Mouse (Mus musculus): ENCODE results near the gene Trrap. TPM values are rescaled to one million over a fixed set of nuclear protein-coding genes. Genes with fewer than 3 reads are reported as not detected.

The Trrap gene
- polyA plus RNA-seq, 1 experiment from 2014 or later = 76.8 TPM

DNA sequence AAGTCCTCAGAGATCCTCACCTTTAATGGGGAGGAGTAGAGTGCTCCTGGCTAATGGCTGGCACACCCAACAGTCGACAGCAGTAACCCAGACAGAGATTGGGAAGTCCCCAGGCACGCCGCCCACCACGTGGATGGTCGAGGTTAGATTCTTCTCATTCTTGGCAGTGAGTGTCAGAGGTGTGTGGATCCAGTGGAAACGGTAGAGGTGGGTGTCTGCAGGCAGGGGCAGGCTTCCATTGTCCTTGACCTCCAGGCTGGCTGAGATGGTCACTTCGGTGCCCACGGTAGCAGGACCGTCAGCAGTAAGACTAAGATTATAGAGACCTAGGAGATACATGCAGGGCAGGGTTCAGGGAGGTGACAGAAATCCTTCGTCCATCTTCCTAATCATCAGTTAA is 12.3 kb upstream of the Trrap start:
- 38% methylated on average over 10 of the region's 10 CpGs for WGBS
- H3K36me3 ChIP-seq = no peaks in the 10 kb centered on the region
- peaks cover 19% of the 10 kb centered on the region for H3K27me3 ChIP-seq (ENCODE audit: insufficient read depth, poor library complexity, severe bottlenecking)
- DNase-seq (ENCODE audit: low spot score) = no peak
- H3K27ac ChIP-seq = peak overlapping the region; percentile 62; the same call in 1 of the 2 replicates
- H3K4me3 ChIP-seq = no peak overlapping the region
- no peaks in the 10 kb centered on the region for H3K9me3 ChIP-seq
- H3K4me1 ChIP-seq = peaks cover 22% of the 10 kb centered on the region

DNA sequence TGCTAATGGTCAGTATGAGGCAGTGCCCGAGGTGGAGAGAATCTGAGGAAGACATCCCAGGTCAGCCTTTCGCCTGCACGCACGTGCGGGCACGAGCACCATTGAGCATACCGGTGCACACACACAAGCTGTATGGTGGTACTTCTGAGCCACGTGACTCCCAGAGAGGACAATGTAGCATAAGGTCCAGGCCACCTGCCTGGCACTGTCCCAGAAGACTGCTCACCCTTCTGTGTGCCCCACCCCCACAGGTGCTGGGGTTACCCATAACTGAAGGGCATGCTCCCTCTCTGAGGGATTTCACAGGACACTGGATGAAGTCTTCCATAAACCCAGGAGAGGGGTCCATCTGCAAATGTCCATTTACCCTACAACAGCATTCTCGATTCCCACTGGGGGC is 10.1 kb upstream of the Trrap start:
- DNase-seq (ENCODE audit: low spot score) = no peak
- no peaks in the 10 kb centered on the region for H3K9me3 ChIP-seq
- H3K4me1 ChIP-seq = peaks cover 28% of the 10 kb centered on the region
- H3K27me3 ChIP-seq (ENCODE audit: insufficient read depth, poor library complexity, severe bottlenecking) = peaks cover 37% of the 10 kb centered on the region
- H3K36me3 ChIP-seq = no peaks in the 10 kb centered on the region
- H3K4me3 ChIP-seq = no peak overlapping the region
- no peak overlapping the region for H3K27ac ChIP-seq
- WGBS = 88% methylated on average over 9 of the region's 9 CpGs

DNA sequence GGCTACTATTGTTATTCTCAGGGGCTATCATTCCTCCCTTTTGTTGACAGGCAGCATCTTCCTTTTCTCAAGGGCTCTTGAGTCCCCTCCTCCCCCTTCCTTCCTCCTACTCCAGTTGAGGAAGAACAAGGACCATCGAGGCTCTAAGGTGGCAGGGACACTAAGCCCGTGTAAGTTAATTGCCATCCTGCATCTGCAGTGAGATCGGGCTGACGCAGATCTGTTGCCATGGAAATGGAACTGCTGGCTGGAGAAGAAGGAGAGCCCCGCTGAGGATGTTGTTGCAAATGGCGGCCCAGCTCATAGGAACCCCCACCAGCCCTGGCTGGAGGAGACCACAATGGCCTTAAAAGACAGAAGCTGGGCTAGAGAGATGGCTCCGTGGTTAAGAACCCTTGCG is 9.1 kb upstream of the Trrap start:
- Histone ChIP-seq H3K27me3 (ENCODE audit: insufficient read depth, poor library complexity, severe bottlenecking) (peaks cover 47% of the 10 kb centered on the region), H3K9me3 (no peaks in the 10 kb centered on the region), H3K4me3 (no peak overlapping the region), H3K27ac (no peak overlapping the region), H3K36me3 (no peaks in the 10 kb centered on the region), H3K4me1 (peaks cover 24% of the 10 kb centered on the region)
- WGBS = 23% methylated on average over 8 of the region's 8 CpGs
- DNase-seq (ENCODE audit: low spot score) = no peak

DNA sequence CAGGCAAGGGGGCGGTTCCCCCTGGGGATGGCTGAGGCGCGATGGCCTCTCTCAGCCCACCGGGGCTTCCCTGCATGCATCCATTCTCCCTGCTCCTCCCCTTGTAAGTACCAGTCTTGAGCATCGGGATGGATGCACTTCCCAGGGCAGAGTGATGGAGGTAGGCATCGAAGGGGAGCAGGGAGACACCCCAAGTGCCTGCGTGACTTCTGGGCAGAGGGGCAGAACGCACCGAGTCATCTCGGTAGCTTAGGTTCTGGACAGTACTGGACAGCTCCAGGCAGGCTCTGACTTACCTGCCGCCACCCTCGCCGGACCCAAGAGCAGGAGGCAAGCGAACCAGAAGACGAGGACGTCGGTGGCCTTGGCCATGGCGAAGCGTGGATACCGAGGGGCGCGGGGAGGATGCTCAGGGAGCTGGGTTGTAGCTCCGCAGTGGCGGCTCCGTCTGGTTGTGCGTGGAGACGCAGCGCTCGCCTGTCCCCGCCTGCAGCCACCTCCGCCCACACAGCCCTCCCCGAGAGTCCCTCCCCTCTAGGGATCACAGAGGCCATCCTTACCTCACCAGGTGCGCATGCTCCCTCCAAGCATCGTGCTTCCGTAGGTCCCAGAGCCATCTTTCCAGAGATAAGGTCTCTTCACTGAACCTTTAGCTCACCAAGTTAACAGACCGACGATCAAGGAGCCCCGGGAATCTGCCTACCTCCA is 6.2 kb upstream of the Trrap start, which contains the start of gene Tmem130:
Gene Tmem130 (minus strand): TSS at position 658 of the 708 bp plus-strand sequence.
- Histone ChIP-seq H3K36me3 (no peaks in the 10 kb centered on the region), H3K4me1 (peaks cover 12% of the 10 kb centered on the region), H3K4me3 (peak within 1 kb of the TSS; percentile 51), H3K9me3 (no peaks in the 10 kb centered on the region), H3K27ac (no peak within 1 kb of the TSS), H3K27me3 (ENCODE audit: insufficient read depth, poor library complexity, severe bottlenecking) (peaks cover 48% of the 10 kb centered on the region)
- no peak for DNase-seq (ENCODE audit: low spot score)
- WGBS = under 1% methylated on average over 38 of the region's 38 CpGs

DNA sequence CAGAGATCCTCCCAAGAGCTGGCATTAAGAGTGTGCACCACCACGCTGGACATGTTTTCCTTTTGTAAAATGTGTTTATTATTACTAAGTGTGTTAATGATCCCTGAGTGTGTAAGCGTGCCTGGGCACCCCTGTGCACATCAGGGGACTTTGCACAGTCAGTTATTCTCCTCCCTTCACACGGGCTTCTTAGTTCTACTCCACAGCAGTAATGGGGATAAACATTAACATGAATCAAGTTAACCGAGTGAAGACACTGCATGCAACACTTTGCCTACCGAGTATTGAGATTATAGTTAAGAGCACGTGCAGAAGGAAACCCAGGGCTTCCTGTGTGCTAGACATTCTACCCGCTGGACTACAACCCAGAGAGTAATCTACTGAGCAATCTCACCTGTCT is 1.5 kb upstream of the Trrap start:
- H3K36me3 ChIP-seq = peaks cover 9% of the 10 kb centered on the region
- H3K4me1 ChIP-seq = peaks cover 20% of the 10 kb centered on the region
- no peak overlapping the region for H3K4me3 ChIP-seq
- WGBS = 78% methylated on average over 7 of the region's 7 CpGs
- no peak for DNase-seq (ENCODE audit: low spot score)
- H3K9me3 ChIP-seq = no peaks in the 10 kb centered on the region
- H3K27ac ChIP-seq = no peak overlapping the region
- peaks cover 25% of the 10 kb centered on the region for H3K27me3 ChIP-seq (ENCODE audit: insufficient read depth, poor library complexity, severe bottlenecking)

DNA sequence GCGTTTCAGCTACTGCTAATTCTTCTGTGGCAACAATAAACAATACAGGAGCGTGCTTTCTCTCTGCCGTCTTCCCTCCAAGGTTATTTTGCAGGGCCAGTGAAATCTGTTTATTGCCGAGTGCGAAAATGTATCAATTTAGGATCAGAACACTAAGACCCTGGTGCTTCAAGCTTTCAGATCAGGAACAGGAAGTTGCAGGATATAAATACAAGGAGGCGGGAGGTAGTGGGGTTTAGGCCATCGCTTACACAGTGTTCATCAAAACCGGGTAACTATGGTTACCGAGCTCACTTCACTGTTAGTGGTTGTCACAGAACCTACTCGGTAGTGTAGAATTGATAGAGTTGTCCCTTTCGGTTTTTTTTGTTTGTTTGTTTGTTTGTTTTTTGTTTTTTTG is 886 bp upstream of the Trrap start:
- H3K4me3 ChIP-seq = no peak overlapping the region
- no peaks in the 10 kb centered on the region for H3K9me3 ChIP-seq
- H3K36me3 ChIP-seq = peaks cover 15% of the 10 kb centered on the region
- H3K27me3 ChIP-seq (ENCODE audit: insufficient read depth, poor library complexity, severe bottlenecking) = peaks cover 19% of the 10 kb centered on the region
- H3K4me1 ChIP-seq = peaks cover 14% of the 10 kb centered on the region
- WGBS = 87% methylated on average over 11 of the region's 11 CpGs
- no peak for DNase-seq (ENCODE audit: low spot score)
- H3K27ac ChIP-seq = no peak overlapping the region

DNA sequence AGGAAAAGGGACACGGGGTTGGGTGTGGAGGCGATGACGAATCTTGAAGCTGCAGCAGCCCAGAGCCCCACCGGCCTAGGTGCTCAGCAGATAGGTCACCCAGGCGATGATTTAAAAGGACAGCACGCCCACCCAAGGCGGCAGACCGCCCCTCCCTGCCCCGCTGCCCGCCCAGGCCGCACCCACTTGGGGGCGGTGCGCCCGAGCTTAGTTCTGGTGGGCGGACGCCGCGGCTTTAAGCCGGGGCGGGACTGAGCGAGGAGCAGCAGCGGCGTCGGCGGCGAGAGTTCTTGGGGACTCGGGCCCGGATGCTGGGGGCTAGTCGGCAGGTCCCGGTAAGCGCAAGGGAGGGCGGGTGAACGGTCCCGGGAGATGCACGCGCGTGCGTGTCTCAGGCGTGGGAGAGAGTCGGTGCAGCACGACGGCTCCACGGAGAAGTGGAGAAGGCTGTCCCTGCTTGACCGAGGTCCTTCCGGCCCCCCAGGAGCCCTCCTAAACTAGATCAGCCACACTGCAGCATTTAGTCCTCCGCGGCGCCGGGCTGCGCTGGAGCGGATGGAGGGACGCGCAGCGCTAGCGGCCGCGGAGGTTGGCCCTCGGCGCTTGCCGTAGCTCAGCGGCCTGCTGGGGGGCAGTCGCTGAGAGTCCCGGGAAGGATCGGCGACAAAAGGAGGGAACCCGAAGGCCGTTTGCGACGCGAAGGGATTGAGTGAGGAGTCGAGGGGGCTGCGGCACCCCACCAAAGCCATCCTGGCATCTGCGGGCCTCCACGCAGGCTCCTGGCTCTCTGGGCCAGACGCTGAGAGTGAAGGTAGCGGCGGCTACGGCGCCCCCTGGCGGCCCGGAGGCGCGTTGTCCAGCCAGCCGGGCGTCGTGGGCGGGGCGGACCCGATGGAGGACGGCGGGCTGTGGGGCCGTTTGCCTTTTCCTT is 644 bp downstream of the Trrap start:
- H3K4me1 ChIP-seq = peaks cover 14% of the 10 kb centered on the region
- peak overlapping the region; percentile 93 for H3K4me3 ChIP-seq
- H3K27me3 ChIP-seq (ENCODE audit: insufficient read depth, poor library complexity, severe bottlenecking) = peaks cover 3% of the 10 kb centered on the region; the same call in 1 of the 2 replicates
- peaks cover 28% of the 10 kb centered on the region for H3K36me3 ChIP-seq
- H3K27ac ChIP-seq = peak overlapping the region; percentile 99
- no peaks in the 10 kb centered on the region for H3K9me3 ChIP-seq
- DNase-seq (ENCODE audit: low spot score) = peak; percentile 95
- WGBS = under 1% methylated on average over 92 of the region's 92 CpGs

DNA sequence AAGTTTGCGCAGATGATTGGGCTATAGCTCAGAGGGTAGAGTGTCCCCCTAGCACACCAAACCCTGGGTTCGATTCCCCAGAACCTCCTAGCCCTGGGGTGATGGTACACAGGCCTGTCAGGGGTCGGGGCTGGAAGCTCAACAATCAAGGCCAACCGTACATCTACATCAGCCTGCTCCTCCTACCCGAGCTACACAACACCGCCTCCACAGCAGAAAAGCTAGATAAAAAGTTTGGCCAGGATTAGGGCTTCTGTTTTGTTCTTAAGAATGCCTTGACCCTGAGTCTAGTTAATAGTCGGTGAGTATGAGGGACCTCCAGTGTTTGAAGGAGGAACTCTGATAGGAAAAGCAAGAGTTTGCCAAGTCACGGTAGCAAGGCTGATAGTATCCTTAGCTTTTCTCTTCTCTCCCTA is 1.5 kb downstream of the Trrap start:
- Histone ChIP-seq H3K4me1 (peaks cover 14% of the 10 kb centered on the region), H3K27me3 (ENCODE audit: insufficient read depth, poor library complexity, severe bottlenecking) (no peaks in the 10 kb centered on the region), H3K4me3 (peak overlapping the region; percentile 93), H3K9me3 (no peaks in the 10 kb centered on the region), H3K27ac (peak overlapping the region; percentile 99), H3K36me3 (peaks cover 37% of the 10 kb centered on the region)
- peak; percentile 78 for DNase-seq (ENCODE audit: low spot score)
- WGBS = 19% methylated on average over 8 of the region's 8 CpGs

DNA sequence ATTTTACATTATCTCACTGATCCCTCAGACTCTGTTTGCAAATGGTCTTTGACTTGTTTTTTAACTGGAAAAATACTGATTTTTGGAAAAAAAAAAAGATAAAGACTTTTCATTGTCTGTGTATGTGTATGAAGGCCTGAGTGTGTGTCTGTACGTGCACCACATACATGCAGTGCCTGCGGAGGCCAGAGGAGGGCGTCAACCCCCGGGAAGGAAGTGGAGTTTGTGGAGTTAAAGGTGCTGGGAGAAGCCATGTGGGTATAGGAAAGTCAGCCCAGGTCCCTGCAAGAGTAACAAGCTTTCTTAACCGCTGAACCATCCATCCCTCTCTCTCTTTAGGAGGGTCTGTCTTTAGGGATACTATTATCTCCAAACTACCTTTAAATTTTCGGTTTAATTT is 5.7 kb downstream of the Trrap start:
- DNase-seq (ENCODE audit: low spot score) = no peak
- Histone ChIP-seq H3K27ac (no peak overlapping the region), H3K9me3 (no peaks in the 10 kb centered on the region), H3K4me1 (peaks cover 14% of the 10 kb centered on the region), H3K36me3 (peaks cover 73% of the 10 kb centered on the region), H3K27me3 (ENCODE audit: insufficient read depth, poor library complexity, severe bottlenecking) (no peaks in the 10 kb centered on the region), H3K4me3 (no peak overlapping the region)
- WGBS = 88% methylated on average over 6 of the region's 6 CpGs

DNA sequence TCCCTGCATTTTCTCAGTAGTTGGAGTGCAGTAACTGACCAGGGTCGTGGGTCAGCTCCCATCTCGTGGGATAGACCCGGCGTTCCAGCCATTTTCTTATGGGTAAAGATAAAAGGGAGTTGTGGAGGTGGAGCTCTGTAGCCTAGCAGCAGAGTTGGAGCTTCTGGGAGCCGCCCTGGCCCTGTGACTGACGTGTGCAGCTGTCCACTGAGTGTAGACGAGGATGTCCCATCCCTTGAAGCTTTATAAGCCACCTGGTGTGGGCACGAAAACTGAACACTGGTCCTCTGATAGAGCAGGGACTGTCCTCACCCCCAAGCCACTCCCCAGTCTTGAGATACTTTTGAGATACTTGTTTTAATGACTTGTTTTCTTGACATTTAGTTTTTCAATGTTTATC is 13.1 kb downstream of the Trrap start:
- H3K27me3 ChIP-seq (ENCODE audit: insufficient read depth, poor library complexity, severe bottlenecking) = no peaks in the 10 kb centered on the region
- H3K4me1 ChIP-seq = no peaks in the 10 kb centered on the region
- DNase-seq (ENCODE audit: low spot score) = no peak
- H3K4me3 ChIP-seq = no peak overlapping the region
- H3K9me3 ChIP-seq = no peaks in the 10 kb centered on the region
- H3K36me3 ChIP-seq = peaks cover 97% of the 10 kb centered on the region
- H3K27ac ChIP-seq = no peak overlapping the region
- 81% methylated on average over 8 of the region's 8 CpGs for WGBS

DNA sequence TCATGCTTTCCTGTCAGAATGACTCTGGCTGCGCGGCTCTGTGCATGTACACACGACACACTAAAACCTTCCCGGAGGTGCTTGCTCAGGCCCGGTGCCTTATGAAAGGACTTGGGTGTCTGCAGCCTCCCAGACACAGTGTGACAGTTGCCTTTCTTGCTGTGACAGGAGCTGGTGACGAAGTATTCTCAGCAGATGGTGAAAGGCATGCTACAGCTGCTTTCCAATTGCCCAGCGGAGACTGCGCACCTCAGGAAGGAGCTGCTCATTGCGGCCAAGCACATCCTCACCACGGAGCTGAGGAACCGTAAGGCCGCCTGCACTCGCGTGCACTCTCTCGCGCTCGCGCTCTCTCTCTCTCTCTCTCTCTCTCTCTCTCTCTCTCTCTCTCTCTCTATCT is 18.9 kb downstream of the Trrap start:
- H3K4me3 ChIP-seq = no peak overlapping the region
- WGBS = 94% methylated on average over 18 of the region's 18 CpGs
- no peaks in the 10 kb centered on the region for H3K9me3 ChIP-seq
- H3K4me1 ChIP-seq = no peaks in the 10 kb centered on the region
- H3K36me3 ChIP-seq = peaks cover 99% of the 10 kb centered on the region
- H3K27ac ChIP-seq = no peak overlapping the region
- H3K27me3 ChIP-seq (ENCODE audit: insufficient read depth, poor library complexity, severe bottlenecking) = no peaks in the 10 kb centered on the region
- DNase-seq (ENCODE audit: low spot score) = no peak

DNA sequence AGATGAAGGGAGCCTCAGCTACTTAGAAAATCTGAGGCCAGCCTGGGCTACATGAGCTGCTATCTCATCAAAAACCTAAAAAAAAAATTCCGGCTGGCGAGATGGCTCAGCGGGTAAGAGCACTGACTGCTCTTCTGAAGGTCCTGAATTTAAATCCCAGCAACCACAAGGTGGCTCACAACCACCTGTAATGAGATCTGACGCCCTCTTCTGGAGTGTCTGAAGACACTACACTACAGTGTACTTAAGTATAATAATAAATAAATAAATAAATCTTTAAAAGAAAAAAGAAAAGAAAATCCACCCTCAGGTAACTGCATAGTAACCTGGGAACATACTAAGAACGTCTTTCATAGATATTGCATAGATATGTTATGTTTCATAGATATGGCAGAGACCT is 25.8 kb downstream of the Trrap start:
- no peak for DNase-seq (ENCODE audit: low spot score)
- 85% methylated on average over 5 of the region's 5 CpGs for WGBS
- Histone ChIP-seq H3K9me3 (no peaks in the 10 kb centered on the region), H3K27ac (no peak overlapping the region), H3K36me3 (peaks cover 100% of the 10 kb centered on the region), H3K4me1 (no peaks in the 10 kb centered on the region), H3K4me3 (no peak overlapping the region), H3K27me3 (ENCODE audit: insufficient read depth, poor library complexity, severe bottlenecking) (no peaks in the 10 kb centered on the region)

DNA sequence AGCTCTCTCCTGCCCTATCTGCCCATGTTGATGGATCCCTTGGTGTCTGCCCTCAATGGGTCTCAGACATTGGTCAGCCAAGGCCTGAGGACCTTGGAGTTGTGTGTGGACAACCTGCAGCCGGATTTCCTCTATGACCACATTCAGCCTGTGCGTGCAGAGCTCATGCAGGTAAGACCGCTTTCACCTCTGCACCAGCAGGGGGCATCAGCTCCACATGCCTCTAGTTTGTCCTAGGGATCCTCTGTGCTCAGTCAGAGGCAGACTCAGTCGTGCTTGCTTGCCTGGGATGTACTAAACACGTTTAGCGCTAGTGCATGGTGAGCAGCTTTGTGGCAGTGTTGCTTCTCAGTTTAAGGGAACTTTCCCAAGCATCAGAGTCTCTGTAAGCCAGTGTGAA is 27.2 kb downstream of the Trrap start:
- DNase-seq (ENCODE audit: low spot score) = no peak
- peaks cover 100% of the 10 kb centered on the region for H3K36me3 ChIP-seq
- no peaks in the 10 kb centered on the region for H3K27me3 ChIP-seq (ENCODE audit: insufficient read depth, poor library complexity, severe bottlenecking)
- H3K27ac ChIP-seq = no peak overlapping the region
- WGBS = 78% methylated on average over 6 of the region's 6 CpGs
- no peaks in the 10 kb centered on the region for H3K4me1 ChIP-seq
- no peak overlapping the region for H3K4me3 ChIP-seq
- no peaks in the 10 kb centered on the region for H3K9me3 ChIP-seq
